Mouse (Mus musculus) forebrain, embryonic 14.5 days (tissue): ENCODE data around the gene Src. TPM values are rescaled to one million over a fixed set of nuclear protein-coding genes. Genes with fewer than 3 reads are reported as not detected.

ENCODE experiments used
- ATAC-seq: fragments of 200-750 bp; cut with Nextera tagmentation; 2 replicates; pipeline ENCODE4 v1.8.0; 2017; ENCODE audit warnings: mild to moderate bottlenecking, moderate library complexity
- DNase-seq: peaks from one replicate; pipeline ENCODE4 v3.0.0-alpha.2; 2015; ENCODE audit warnings: low spot score
- H3K27ac ChIP-seq: fragments of 300-500 bp; sonication (generic); 2 replicates; pipeline ENCODE4 v1.5.1; 2014; ENCODE audit warnings: low read depth, mild to moderate bottlenecking, control low read depth, low read length, moderate library complexity
- H3K27me3 ChIP-seq: fragments of 300-500 bp; sonication (generic); replicated peaks from 2 replicates; pipeline ENCODE4 v1.6.1; 2014; ENCODE audit warnings: low read length, control low read depth, mixed read lengths; ENCODE audit not compliant: control insufficient read depth, insufficient read depth
- H3K36me3 ChIP-seq: fragments of 300-500 bp; sonication (generic); 2 replicates; pipeline ENCODE4 v1.6.1; 2014; ENCODE audit warnings: low read length, control low read depth; ENCODE audit not compliant: control insufficient read depth, insufficient read depth
- H3K4me1 ChIP-seq: fragments of 300-500 bp; sonication (generic); 2 replicates; pipeline ENCODE4 v1.6.1; 2014; ENCODE audit warnings: antibody characterized with exemption, low read length, control low read depth; ENCODE audit not compliant: control insufficient read depth, insufficient read depth
- H3K4me2 ChIP-seq: fragments of 300-500 bp; sonication (generic); 2 replicates; pipeline ENCODE4 v1.6.1; 2014; ENCODE audit warnings: mild to moderate bottlenecking, control low read depth, low read length
- H3K4me3 ChIP-seq: fragments of 300-500 bp; sonication (generic); 2 replicates; pipeline ENCODE4 v1.5.1; 2014; ENCODE audit warnings: low read depth, low read length, control low read depth
- H3K9ac ChIP-seq: fragments of 300-500 bp; sonication (generic); 2 replicates; pipeline ENCODE4 v1.6.1; 2014; ENCODE audit warnings: mild to moderate bottlenecking, low read length, control low read depth, moderate library complexity
- H3K9me3 ChIP-seq: fragments of 300-500 bp; sonication (generic); replicated peaks from 2 replicates; pipeline ENCODE4 v1.6.1; 2016; ENCODE audit warnings: low read length, control low read depth, mixed read lengths; ENCODE audit not compliant: control insufficient read depth
- WGBS: fragments of 180-500 bp; shearing (Covaris S2); extraction: QIAGEN DNeasy Blood & Tissue Kit; methylation state at CpG from one replicate; pipeline ENCODE4 v1.1.7; 2014; 5-methylcytosine and 5-hydroxymethylcytosine counted together
- polyA plus RNA-seq: library from polyadenylated mRNA; unstranded; fragments of >200 nt; fragmentation: Nextera tagmentation; extraction: Ambion mirVana; gene quantifications from 2 replicates; pipeline ENCODE4 v1.2.1, GENCODE M21; 2014

Src gene
- polyA plus RNA-seq, 1 experiment from 2014 or later: 30.1 TPM

GRCm38 (mm10) chr2:157389591-157389921, 28.7 kb upstream of the Src start:
- H3K4me1 ChIP-seq: no peaks in the 10 kb centered on the region
- H3K9me3 ChIP-seq: no peaks in the 10 kb centered on the region
- no peak for DNase-seq
- no peak for ATAC-seq
- H3K27me3 ChIP-seq: no peaks in the 10 kb centered on the region
- no peak overlapping the region for H3K4me2 ChIP-seq
- no peak overlapping the region for H3K9ac ChIP-seq
- WGBS: 87% methylated on average over 7 of the region's 7 CpGs
- H3K4me3 ChIP-seq: no peak overlapping the region
- peaks cover 10% of the 10 kb centered on the region; the same call in 1 of the 2 replicates for H3K36me3 ChIP-seq
- no peak overlapping the region for H3K27ac ChIP-seq

- no peak overlapping the region for H3K27ac ChIP-seq
- no peaks in the 10 kb centered on the region for H3K4me1 ChIP-seq
- H3K9ac ChIP-seq: no peak overlapping the region
- no peak overlapping the region for H3K4me2 ChIP-seq
- no peak overlapping the region for H3K4me3 ChIP-seq
- H3K36me3 ChIP-seq: peaks cover 31% of the 10 kb centered on the region
- 100% methylated on average over 2 of the region's 2 CpGs for WGBS
- DNase-seq: no peak
- no peak for ATAC-seq
- H3K27me3 ChIP-seq: no peaks in the 10 kb centered on the region
- H3K9me3 ChIP-seq: no peaks in the 10 kb centered on the region
Measured at GRCm38 (mm10) chr2:157392331-157392730, 25.9 kb upstream of the Src start.

- Histone ChIP-seq H3K27me3 (no peaks in the 10 kb centered on the region), H3K27ac (no peak overlapping the region), H3K36me3 (peaks cover 36% of the 10 kb centered on the region), H3K4me1 (no peaks in the 10 kb centered on the region), H3K4me2 (no peak overlapping the region), H3K4me3 (no peak overlapping the region), H3K9me3 (0 out of 2 replicates have a peak, but pooled peaks cover 2% of the 10 kb centered on the region), H3K9ac (no peak overlapping the region)
- 97% methylated on average over 4 of the region's 4 CpGs for WGBS
- no peak for DNase-seq
- no peak for ATAC-seq
Measured at GRCm38 (mm10) chr2:157393549-157393948, 24.7 kb upstream of the Src start.

DNA sequence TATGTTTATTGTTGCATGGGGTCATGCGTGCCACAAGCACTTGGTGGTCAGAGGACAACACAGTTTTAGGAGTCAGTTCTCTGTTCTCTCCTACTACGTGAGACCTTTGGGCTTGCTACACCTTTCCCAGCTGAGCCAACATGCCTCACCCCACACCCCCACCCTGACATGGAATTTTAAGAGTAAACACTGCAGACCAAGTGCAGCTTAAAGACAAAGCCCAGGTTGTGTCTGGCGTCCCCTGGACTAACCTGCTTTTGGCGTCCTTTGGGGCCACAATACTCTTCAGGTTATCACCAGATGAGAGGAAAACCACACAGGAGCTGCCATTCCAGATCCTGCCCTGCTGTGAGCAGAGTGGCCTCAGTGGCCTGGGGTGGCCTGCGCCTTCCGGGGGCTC, 23.4 kb upstream of the Src start:
- Histone ChIP-seq H3K36me3 (peaks cover 40% of the 10 kb centered on the region), H3K4me1 (no peaks in the 10 kb centered on the region), H3K27ac (no peak overlapping the region), H3K9me3 (0 out of 2 replicates have a peak, but pooled peaks cover 2% of the 10 kb centered on the region), H3K27me3 (no peaks in the 10 kb centered on the region), H3K4me2 (no peak overlapping the region), H3K9ac (no peak overlapping the region), H3K4me3 (no peak overlapping the region)
- no peak for DNase-seq
- 75% methylated on average over 6 of the region's 6 CpGs for WGBS
- ATAC-seq: no peak

- ATAC-seq (no peak), DNase-seq (no peak)
- H3K27me3 ChIP-seq: no peaks in the 10 kb centered on the region
- no peak overlapping the region for H3K27ac ChIP-seq
- no peak overlapping the region for H3K4me3 ChIP-seq
- peaks cover 40% of the 10 kb centered on the region for H3K36me3 ChIP-seq
- H3K4me2 ChIP-seq: no peak overlapping the region
- H3K4me1 ChIP-seq: no peaks in the 10 kb centered on the region
- H3K9ac ChIP-seq: no peak overlapping the region
- 70% methylated on average over 5 of the region's 5 CpGs for WGBS
- 0 out of 2 replicates have a peak, but pooled peaks cover 2% of the 10 kb centered on the region for H3K9me3 ChIP-seq
Measured at GRCm38 (mm10) chr2:157395371-157395770, 22.9 kb upstream of the Src start.

DNA sequence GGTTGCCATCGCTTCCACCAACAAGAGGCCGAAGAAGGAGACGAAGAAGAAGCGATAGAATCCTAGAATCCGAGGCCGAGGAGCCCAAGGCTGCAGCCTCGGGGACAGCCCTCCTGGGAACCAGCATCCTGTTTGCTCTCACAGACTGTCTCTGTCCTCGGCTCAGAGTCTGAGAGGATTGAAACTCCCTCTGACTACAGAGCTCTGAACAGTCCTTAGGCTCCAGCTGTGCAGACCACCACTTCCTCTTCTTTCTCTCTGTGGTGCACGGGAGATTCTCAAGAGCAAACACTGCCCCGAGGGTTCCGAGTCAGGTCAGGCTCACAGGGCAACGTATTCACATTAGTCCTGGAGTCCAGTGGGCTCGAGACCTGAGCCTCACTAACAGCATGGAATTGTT, 22.3 kb upstream of the Src start:
- WGBS: 71% methylated on average over 13 of the region's 13 CpGs
- Histone ChIP-seq H3K9me3 (0 out of 2 replicates have a peak, but pooled peaks cover 2% of the 10 kb centered on the region), H3K36me3 (peaks cover 40% of the 10 kb centered on the region), H3K4me3 (no peak overlapping the region), H3K4me1 (no peaks in the 10 kb centered on the region), H3K4me2 (no peak overlapping the region), H3K27me3 (no peaks in the 10 kb centered on the region), H3K9ac (no peak overlapping the region), H3K27ac (peak overlapping the region; percentile 48; the same call in 1 of the 2 replicates)
- DNase-seq: no peak
- no peak for ATAC-seq

- H3K9ac ChIP-seq: no peak overlapping the region
- ATAC-seq (no peak), DNase-seq (no peak)
Measured at GRCm38 (mm10) chr2:157397376-157397775, 20.9 kb upstream of the Src start.

GRCm38 (mm10) chr2:157398539-157398938, 19.7 kb upstream of the Src start:
- Histone ChIP-seq H3K4me2 (no peak overlapping the region), H3K9ac (no peak overlapping the region), H3K27ac (no peak overlapping the region), H3K36me3 (peaks cover 35% of the 10 kb centered on the region), H3K27me3 (no peaks in the 10 kb centered on the region), H3K9me3 (0 out of 2 replicates have a peak, but pooled peaks cover 2% of the 10 kb centered on the region), H3K4me3 (no peak overlapping the region), H3K4me1 (no peaks in the 10 kb centered on the region)
- DNase-seq: no peak
- ATAC-seq: no peak
- WGBS: 99% methylated on average over 4 of the region's 4 CpGs

More at GRCm38 (mm10) chr2:157397376-157397775, 20.9 kb upstream of the Src start:
- Histone ChIP-seq H3K4me3 (no peak overlapping the region), H3K4me1 (no peaks in the 10 kb centered on the region), H3K27ac (no peak overlapping the region), H3K9me3 (0 out of 2 replicates have a peak, but pooled peaks cover 2% of the 10 kb centered on the region), H3K4me2 (no peak overlapping the region), H3K27me3 (no peaks in the 10 kb centered on the region), H3K36me3 (peaks cover 40% of the 10 kb centered on the region)
- WGBS: 90% methylated on average over 4 of the region's 4 CpGs

- Histone ChIP-seq H3K27ac (no peak overlapping the region), H3K4me3 (no peak overlapping the region), H3K36me3 (peaks cover 33% of the 10 kb centered on the region), H3K4me2 (no peak overlapping the region), H3K9me3 (0 out of 2 replicates have a peak, but pooled peaks cover 2% of the 10 kb centered on the region), H3K27me3 (no peaks in the 10 kb centered on the region), H3K9ac (no peak overlapping the region), H3K4me1 (no peaks in the 10 kb centered on the region)
- no peak for DNase-seq
- whole genome bisulfite sequencing: 77% methylated on average over 10 of the region's 10 CpGs
- ATAC-seq: no peak
Measured at GRCm38 (mm10) chr2:157399797-157400196, 18.4 kb upstream of the Src start.
